Mouse (Mus musculus): ENCODE measurements around the gene Prrc2c.

The Prrc2c gene

GRCm38 (mm10) chr1:162749607-162750006 is 9.3 kb upstream of the Prrc2c start:
- Histone ChIP-seq H3K4me3 (replicated peaks; ENCODE audit: low read length) (no peak overlapping the region), H3K27me3 (ENCODE audit: insufficient read depth, low read length) (peaks cover 2% of the 10 kb centered on the region; the same call in 1 of the 2 replicates), H3K9me3 (ENCODE audit: low read length) (no peaks in the 10 kb centered on the region), H3K4me1 (replicated peaks; ENCODE audit: low read depth, low read length) (no peaks in the 10 kb centered on the region), H3K36me3 (ENCODE audit: insufficient read depth, low read length) (no peaks in the 10 kb centered on the region)
- TF ChIP-seq NANOG (IDR thresholded peaks at IDR 0.05; ENCODE audit: borderline replicate concordance, low read length) (no peak), CTCF (conservative IDR thresholded peaks at IDR 0.05; ENCODE audit: low read length) (no peak), POU5F1 (IDR thresholded peaks at IDR 0.05; ENCODE audit: borderline replicate concordance, low read length) (no peak)

- H3K4me3 ChIP-seq (replicated peaks; ENCODE audit: low read length), result no peak overlapping the region
- TF ChIP-seq CTCF (conservative IDR thresholded peaks at IDR 0.05; ENCODE audit: low read length) (no peak), POU5F1 (IDR thresholded peaks at IDR 0.05; ENCODE audit: borderline replicate concordance, low read length) (no peak), NANOG (IDR thresholded peaks at IDR 0.05; ENCODE audit: borderline replicate concordance, low read length) (no peak)
- H3K9me3 ChIP-seq (ENCODE audit: low read length), result no peaks in the 10 kb centered on the region
- no peaks in the 10 kb centered on the region for H3K36me3 ChIP-seq (ENCODE audit: insufficient read depth, low read length)
- no peaks in the 10 kb centered on the region for H3K4me1 ChIP-seq (replicated peaks; ENCODE audit: low read depth, low read length)
- H3K27me3 ChIP-seq (ENCODE audit: insufficient read depth, low read length), result peaks cover 4% of the 10 kb centered on the region; the same call in 1 of the 2 replicates
Observed at GRCm38 (mm10) chr1:162748761-162749160, 8.4 kb upstream of the Prrc2c start.

GRCm38 (mm10) chr1:162739831-162740394 is 443 bp downstream of the Prrc2c start:
- Histone ChIP-seq H3K36me3 (ENCODE audit: insufficient read depth, low read length) (peaks cover 25% of the 10 kb centered on the region; the same call in 1 of the 2 replicates), H3K9me3 (ENCODE audit: low read length) (no peaks in the 10 kb centered on the region), H3K4me1 (replicated peaks; ENCODE audit: low read depth, low read length) (peaks cover 42% of the 10 kb centered on the region), H3K27me3 (ENCODE audit: insufficient read depth, low read length) (0 out of 2 replicates have a peak, but pooled peaks cover 5% of the 10 kb centered on the region), H3K4me3 (replicated peaks; ENCODE audit: low read length) (peak overlapping the region; percentile 98)
- TF ChIP-seq CTCF (conservative IDR thresholded peaks at IDR 0.05; ENCODE audit: low read length) (no peak), NANOG (IDR thresholded peaks at IDR 0.05; ENCODE audit: borderline replicate concordance, low read length) (no peak), POU5F1 (IDR thresholded peaks at IDR 0.05; ENCODE audit: borderline replicate concordance, low read length) (no peak)

- Histone ChIP-seq H3K27me3 (ENCODE audit: insufficient read depth, low read length) (0 out of 2 replicates have a peak, but pooled peaks cover 5% of the 10 kb centered on the region), H3K4me1 (replicated peaks; ENCODE audit: low read depth, low read length) (peaks cover 47% of the 10 kb centered on the region), H3K4me3 (replicated peaks; ENCODE audit: low read length) (peak overlapping the region; percentile 98), H3K9me3 (ENCODE audit: low read length) (no peaks in the 10 kb centered on the region), H3K36me3 (ENCODE audit: insufficient read depth, low read length) (peaks cover 30% of the 10 kb centered on the region)
- TF ChIP-seq POU5F1 (IDR thresholded peaks at IDR 0.05; ENCODE audit: borderline replicate concordance, low read length), result no peak
- TF ChIP-seq NANOG (IDR thresholded peaks at IDR 0.05; ENCODE audit: borderline replicate concordance, low read length), result no peak
- no peak for TF ChIP-seq CTCF (conservative IDR thresholded peaks at IDR 0.05; ENCODE audit: low read length)
Observed at GRCm38 (mm10) chr1:162739406-162739805, 950 bp downstream of the Prrc2c start.

GRCm38 (mm10) chr1:162738472-162738871 is 1.9 kb downstream of the Prrc2c start:
- Histone ChIP-seq H3K9me3 (ENCODE audit: low read length) (no peaks in the 10 kb centered on the region), H3K27me3 (ENCODE audit: insufficient read depth, low read length) (no peaks in the 10 kb centered on the region), H3K36me3 (ENCODE audit: insufficient read depth, low read length) (peaks cover 35% of the 10 kb centered on the region), H3K4me3 (replicated peaks; ENCODE audit: low read length) (peak overlapping the region; percentile 98), H3K4me1 (replicated peaks; ENCODE audit: low read depth, low read length) (peaks cover 55% of the 10 kb centered on the region)
- no peak for TF ChIP-seq CTCF (conservative IDR thresholded peaks at IDR 0.05; ENCODE audit: low read length)
- TF ChIP-seq NANOG (IDR thresholded peaks at IDR 0.05; ENCODE audit: borderline replicate concordance, low read length), result no peak
- no peak for TF ChIP-seq POU5F1 (IDR thresholded peaks at IDR 0.05; ENCODE audit: borderline replicate concordance, low read length)

- Histone ChIP-seq H3K27me3 (ENCODE audit: insufficient read depth, low read length) (no peaks in the 10 kb centered on the region), H3K4me3 (replicated peaks; ENCODE audit: low read length) (no peak overlapping the region), H3K4me1 (replicated peaks; ENCODE audit: low read depth, low read length) (peaks cover 86% of the 10 kb centered on the region), H3K36me3 (ENCODE audit: insufficient read depth, low read length) (peaks cover 53% of the 10 kb centered on the region), H3K9me3 (ENCODE audit: low read length) (no peaks in the 10 kb centered on the region)
- TF ChIP-seq CTCF (conservative IDR thresholded peaks at IDR 0.05; ENCODE audit: low read length), result no peak
- TF ChIP-seq POU5F1 (IDR thresholded peaks at IDR 0.05; ENCODE audit: borderline replicate concordance, low read length), result no peak
- no peak for TF ChIP-seq NANOG (IDR thresholded peaks at IDR 0.05; ENCODE audit: borderline replicate concordance, low read length)
Observed at GRCm38 (mm10) chr1:162735084-162735483, 5.3 kb downstream of the Prrc2c start.

- H3K9me3 ChIP-seq (ENCODE audit: low read length), result no peaks in the 10 kb centered on the region
- H3K4me3 ChIP-seq (replicated peaks; ENCODE audit: low read length), result no peak overlapping the region
- no peak for TF ChIP-seq CTCF (conservative IDR thresholded peaks at IDR 0.05; ENCODE audit: low read length)
- TF ChIP-seq POU5F1 (IDR thresholded peaks at IDR 0.05; ENCODE audit: borderline replicate concordance, low read length), result no peak
- TF ChIP-seq NANOG (IDR thresholded peaks at IDR 0.05; ENCODE audit: borderline replicate concordance, low read length), result no peak
- peaks cover 94% of the 10 kb centered on the region for H3K4me1 ChIP-seq (replicated peaks; ENCODE audit: low read depth, low read length)
- H3K36me3 ChIP-seq (ENCODE audit: insufficient read depth, low read length), result peaks cover 54% of the 10 kb centered on the region
- H3K27me3 ChIP-seq (ENCODE audit: insufficient read depth, low read length), result no peaks in the 10 kb centered on the region
Observed at GRCm38 (mm10) chr1:162734283-162734682, 6.1 kb downstream of the Prrc2c start.

GRCm38 (mm10) chr1:162732041-162732440 is 8.3 kb downstream of the Prrc2c start:
- Histone ChIP-seq H3K4me1 (replicated peaks; ENCODE audit: low read depth, low read length) (peaks cover 92% of the 10 kb centered on the region), H3K36me3 (ENCODE audit: insufficient read depth, low read length) (peaks cover 47% of the 10 kb centered on the region), H3K9me3 (ENCODE audit: low read length) (no peaks in the 10 kb centered on the region), H3K4me3 (replicated peaks; ENCODE audit: low read length) (no peak overlapping the region), H3K27me3 (ENCODE audit: insufficient read depth, low read length) (no peaks in the 10 kb centered on the region)
- TF ChIP-seq CTCF (conservative IDR thresholded peaks at IDR 0.05; ENCODE audit: low read length), result no peak
- no peak for TF ChIP-seq POU5F1 (IDR thresholded peaks at IDR 0.05; ENCODE audit: borderline replicate concordance, low read length)
- TF ChIP-seq NANOG (IDR thresholded peaks at IDR 0.05; ENCODE audit: borderline replicate concordance, low read length), result no peak

GRCm38 (mm10) chr1:162729436-162729835 is 10.9 kb downstream of the Prrc2c start:
- no peak overlapping the region for H3K4me3 ChIP-seq (replicated peaks; ENCODE audit: low read length)
- no peaks in the 10 kb centered on the region for H3K27me3 ChIP-seq (ENCODE audit: insufficient read depth, low read length)
- TF ChIP-seq CTCF (conservative IDR thresholded peaks at IDR 0.05; ENCODE audit: low read length) (no peak), POU5F1 (IDR thresholded peaks at IDR 0.05; ENCODE audit: borderline replicate concordance, low read length) (no peak), NANOG (IDR thresholded peaks at IDR 0.05; ENCODE audit: borderline replicate concordance, low read length) (no peak)
- H3K9me3 ChIP-seq (ENCODE audit: low read length), result no peaks in the 10 kb centered on the region
- peaks cover 35% of the 10 kb centered on the region for H3K36me3 ChIP-seq (ENCODE audit: insufficient read depth, low read length)
- peaks cover 73% of the 10 kb centered on the region for H3K4me1 ChIP-seq (replicated peaks; ENCODE audit: low read depth, low read length)
